Mouse (Mus musculus) hindbrain, postnatal 0 days (tissue): ENCODE measurements at regions not wholly inside any gene's neighbourhood (a gene's known extent, or its start where the extent isn't known, plus 50 kb on each side); places are given as distances from the start of the nearest gene placed in this dataset.

Experiments used
- ATAC-seq: fragments of 200-750 bp; cut with Nextera tagmentation; 2 replicates; pipeline ENCODE4 v1.8.0; 2017; ENCODE audit warnings: mild to moderate bottlenecking, moderate TSS enrichment, moderate library complexity
- DNase-seq: peaks from one replicate; pipeline ENCODE4 v3.0.0-alpha.2; 2015; ENCODE audit warnings: low spot score
- H3K27ac ChIP-seq: fragments of 300-500 bp; sonication (generic); 2 replicates; pipeline ENCODE4 v1.5.1; 2014; ENCODE audit warnings: mild to moderate bottlenecking
- H3K27me3 ChIP-seq: fragments of 300-500 bp; sonication (generic); 2 replicates; pipeline ENCODE4 v1.6.1; 2014; ENCODE audit warnings: low read length, mixed read lengths; ENCODE audit not compliant: insufficient read depth
- H3K36me3 ChIP-seq: fragments of 300-500 bp; sonication (generic); 2 replicates; pipeline ENCODE4 v1.6.1; 2014; ENCODE audit warnings: low read length, mixed read lengths; ENCODE audit not compliant: insufficient read depth
- H3K4me1 ChIP-seq: fragments of 300-500 bp; sonication (generic); 2 replicates; pipeline ENCODE4 v1.6.1; 2014; ENCODE audit warnings: antibody characterized with exemption, low read length, mixed read lengths; ENCODE audit not compliant: insufficient read depth
- H3K4me2 ChIP-seq: fragments of 300-500 bp; sonication (generic); 2 replicates; pipeline ENCODE4 v1.6.1; 2014; ENCODE audit warnings: low read depth, mild to moderate bottlenecking, low read length, moderate library complexity, mixed read lengths
- H3K4me3 ChIP-seq: fragments of 300-500 bp; sonication (generic); 2 replicates; pipeline ENCODE4 v1.5.1; 2014; ENCODE audit warnings: low read length
- H3K9ac ChIP-seq: fragments of 300-500 bp; sonication (generic); replicated peaks from 2 replicates; pipeline ENCODE4 v1.6.1; 2014; ENCODE audit warnings: mild to moderate bottlenecking, low read length, moderate library complexity, mixed read lengths
- H3K9me3 ChIP-seq: fragments of 300-500 bp; sonication (generic); 2 replicates; pipeline ENCODE4 v1.6.1; 2016; ENCODE audit warnings: low read length, mixed read lengths
- CTCF ChIP-seq: IDR thresholded peaks from 2 replicates; pipeline ENCODE4 v1.5.1; 2016; ENCODE audit warnings: antibody characterized with exemption, control low read depth, low read depth
- WGBS: fragments of 180-500 bp; shearing (Covaris S2); extraction: QIAGEN DNeasy Blood & Tissue Kit; methylation state at CpG from one replicate; pipeline ENCODE4 v1.1.7; 2014; 5-methylcytosine and 5-hydroxymethylcytosine counted together

GRCm38 (mm10) chr4:7112159-7112558 lies 1126.7 kb downstream of the Car8 start:
- DNase-seq (no peak), ATAC-seq (no peak)
- no peaks in the 10 kb centered on the region for H3K36me3 ChIP-seq
- H3K4me1 ChIP-seq, result no peaks in the 10 kb centered on the region
- WGBS, result 17% methylated on average over 4 of the region's 4 CpGs
- no peak for TF ChIP-seq CTCF
- no peak overlapping the region for H3K9ac ChIP-seq
- H3K9me3 ChIP-seq, result no peaks in the 10 kb centered on the region
- no peak overlapping the region for H3K27ac ChIP-seq
- H3K4me2 ChIP-seq, result no peak overlapping the region
- H3K27me3 ChIP-seq, result no peaks in the 10 kb centered on the region
- no peak overlapping the region for H3K4me3 ChIP-seq

GRCm38 (mm10) chr4:7092957-7093356 lies 1145.9 kb downstream of the Car8 start:
- no peak overlapping the region for H3K4me3 ChIP-seq
- DNase-seq (no peak), ATAC-seq (no peak)
- no peaks in the 10 kb centered on the region for H3K36me3 ChIP-seq
- no peak overlapping the region for H3K9ac ChIP-seq
- 88% methylated on average over 7 of the region's 7 CpGs for WGBS
- no peak overlapping the region for H3K4me2 ChIP-seq
- H3K27ac ChIP-seq, result no peak overlapping the region
- H3K9me3 ChIP-seq, result no peaks in the 10 kb centered on the region
- TF ChIP-seq CTCF, result no peak
- no peaks in the 10 kb centered on the region for H3K27me3 ChIP-seq
- no peaks in the 10 kb centered on the region for H3K4me1 ChIP-seq

- Histone ChIP-seq H3K4me2 (no peak overlapping the region), H3K9ac (no peak overlapping the region), H3K27me3 (no peaks in the 10 kb centered on the region), H3K36me3 (no peaks in the 10 kb centered on the region), H3K4me1 (no peaks in the 10 kb centered on the region), H3K9me3 (no peaks in the 10 kb centered on the region), H3K4me3 (no peak overlapping the region), H3K27ac (no peak overlapping the region)
- DNase-seq (no peak), ATAC-seq (no peak)
- no peak for TF ChIP-seq CTCF
These were observed 1147.5 kb downstream of the Car8 start for GRCm38 (mm10) chr4:7091201-7091814.
